Mouse (Mus musculus) lung, postnatal 14 days (tissue): Measurements from ENCODE around the gene Usp6nl.
A peak's percentile ranks its signal among the peaks of the same experiment; 100 is the strongest.

Source experiments
- DNase-seq: peaks from one replicate; pipeline ENCODE4 v3.0.0; 2021

Gene Usp6nl

GRCm38 (mm10) chr2:6334011-6334410 is 11.5 kb downstream of the Usp6nl start:
- DNase-seq = no peak

GRCm38 (mm10) chr2:6335032-6335735 is 12.7 kb downstream of the Usp6nl start:
- no peak for DNase-seq

GRCm38 (mm10) chr2:6336013-6336412 is 13.5 kb downstream of the Usp6nl start:
- no peak for DNase-seq

- no peak for DNase-seq
These were observed 14.2 kb downstream of the Usp6nl start for GRCm38 (mm10) chr2:6336649-6337048.

GRCm38 (mm10) chr2:6337436-6337835 is 15.0 kb downstream of the Usp6nl start:
- DNase-seq = no peak

- DNase-seq = peak; percentile 40
These were observed 15.7 kb downstream of the Usp6nl start for GRCm38 (mm10) chr2:6338031-6338629.

- no peak for DNase-seq
These were observed 18.0 kb downstream of the Usp6nl start for GRCm38 (mm10) chr2:6340439-6340838.

GRCm38 (mm10) chr2:6341496-6341895 is 19.0 kb downstream of the Usp6nl start:
- DNase-seq = no peak

- DNase-seq = peak; percentile 39
These were observed 27.0 kb downstream of the Usp6nl start for GRCm38 (mm10) chr2:6349256-6350092.

GRCm38 (mm10) chr2:6350164-6350563 is 27.7 kb downstream of the Usp6nl start:
- DNase-seq = no peak

GRCm38 (mm10) chr2:6350931-6351695 is 28.6 kb downstream of the Usp6nl start:
- DNase-seq = no peak

- DNase-seq = peak; percentile 28
These were observed 30.1 kb downstream of the Usp6nl start for GRCm38 (mm10) chr2:6352541-6352971.

- DNase-seq = no peak
These were observed 30.6 kb downstream of the Usp6nl start for GRCm38 (mm10) chr2:6353060-6353459.

- DNase-seq = no peak
These were observed 34.8 kb downstream of the Usp6nl start for GRCm38 (mm10) chr2:6357306-6357705.

- DNase-seq = no peak
These were observed 37.2 kb downstream of the Usp6nl start for GRCm38 (mm10) chr2:6359645-6360044.

- DNase-seq = no peak
These were observed 40.7 kb downstream of the Usp6nl start for GRCm38 (mm10) chr2:6363126-6363525.

- DNase-seq = no peak
These were observed 41.5 kb downstream of the Usp6nl start for GRCm38 (mm10) chr2:6363922-6364321.

GRCm38 (mm10) chr2:6366521-6366928 is 44.1 kb downstream of the Usp6nl start:
- no peak for DNase-seq

GRCm38 (mm10) chr2:6366973-6367372 is 44.5 kb downstream of the Usp6nl start:
- DNase-seq = no peak

- DNase-seq = no peak
These were observed 45.0 kb downstream of the Usp6nl start for GRCm38 (mm10) chr2:6367497-6367896.

GRCm38 (mm10) chr2:6374216-6374615 is 51.7 kb downstream of the Usp6nl start:
- DNase-seq = no peak

GRCm38 (mm10) chr2:6376071-6376470 is 53.6 kb downstream of the Usp6nl start:
- DNase-seq = no peak

- DNase-seq = no peak
These were observed 54.5 kb downstream of the Usp6nl start for GRCm38 (mm10) chr2:6376941-6377340.
